Mouse (Mus musculus) spleen, embryonic (tissue): ENCODE measurements at regions not wholly inside any gene's neighbourhood (a gene's known extent, or its start where the extent isn't known, plus 50 kb on each side); places are given as distances from the start of the nearest gene placed in this dataset.

Source experiments
- CTCF ChIA-PET: fragments of 350-600 bp; sonication (Branson Sonifier 250); formaldehyde crosslinking; loops from one replicate; lab custom pipeline; 2022; lab: Charles Lee

DNA sequence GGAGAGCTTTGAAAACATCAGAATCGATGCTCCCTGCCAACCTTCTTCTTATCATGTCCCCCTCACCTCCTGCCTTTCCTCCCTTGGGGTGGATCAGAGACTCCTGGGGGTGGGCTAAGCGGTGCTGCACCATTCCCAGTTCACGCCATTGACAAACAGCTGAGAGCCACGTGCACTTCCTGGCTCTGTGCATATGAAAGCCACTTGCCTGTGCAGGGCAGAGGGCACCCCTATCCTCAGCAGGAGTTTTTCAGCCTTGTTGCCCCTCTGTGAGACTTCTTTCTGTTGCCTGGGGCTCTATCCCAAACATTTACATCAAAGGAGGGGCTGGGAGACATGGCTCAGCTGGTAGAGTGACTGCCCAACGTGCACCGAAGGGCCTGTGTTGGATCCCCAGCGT is 531.1 kb upstream of the Tbx3 start:
- CTCF ChIA-PET: no interaction called here

DNA sequence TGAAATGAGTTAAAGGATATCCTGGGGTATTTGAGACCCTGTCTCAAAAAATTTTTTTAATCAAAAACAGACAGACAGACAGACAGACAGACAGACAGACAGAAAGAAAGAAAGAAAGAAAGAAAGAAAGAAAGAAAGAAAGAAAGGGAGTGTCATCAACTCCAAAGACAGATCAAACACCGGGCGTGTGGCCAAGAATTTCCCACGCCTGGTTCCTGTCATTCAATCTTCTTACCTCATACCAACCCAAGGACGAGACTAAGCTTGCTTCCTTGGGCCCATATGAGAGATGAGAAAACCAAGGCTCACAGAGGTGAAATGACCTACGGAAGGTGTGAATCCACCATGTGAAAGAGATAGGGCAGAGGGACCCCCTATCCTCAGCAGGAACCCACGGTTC is 530.7 kb upstream of the Tbx3 start:
- CTCF ChIA-PET: no interaction called here

DNA sequence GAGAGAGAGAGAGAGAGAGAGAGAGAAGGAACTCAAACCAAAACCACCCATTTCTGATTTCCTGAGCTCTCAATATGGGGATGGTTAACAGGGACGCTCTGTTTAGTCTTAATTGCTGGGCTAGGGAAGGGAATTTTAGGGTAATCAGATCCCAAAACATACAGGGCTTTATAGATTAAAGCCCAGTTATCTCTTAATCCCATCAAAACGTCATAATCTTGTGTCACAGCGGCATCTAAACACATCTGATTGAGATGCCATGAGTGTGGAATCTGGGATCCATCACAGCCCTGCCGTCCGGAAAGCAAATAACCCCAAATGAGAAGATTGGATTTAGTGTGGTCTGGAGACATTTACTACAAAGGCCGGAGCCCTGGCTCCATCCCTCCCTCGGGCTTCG is 527.1 kb upstream of the Tbx3 start:
- CTCF ChIA-PET: no interaction called here

DNA sequence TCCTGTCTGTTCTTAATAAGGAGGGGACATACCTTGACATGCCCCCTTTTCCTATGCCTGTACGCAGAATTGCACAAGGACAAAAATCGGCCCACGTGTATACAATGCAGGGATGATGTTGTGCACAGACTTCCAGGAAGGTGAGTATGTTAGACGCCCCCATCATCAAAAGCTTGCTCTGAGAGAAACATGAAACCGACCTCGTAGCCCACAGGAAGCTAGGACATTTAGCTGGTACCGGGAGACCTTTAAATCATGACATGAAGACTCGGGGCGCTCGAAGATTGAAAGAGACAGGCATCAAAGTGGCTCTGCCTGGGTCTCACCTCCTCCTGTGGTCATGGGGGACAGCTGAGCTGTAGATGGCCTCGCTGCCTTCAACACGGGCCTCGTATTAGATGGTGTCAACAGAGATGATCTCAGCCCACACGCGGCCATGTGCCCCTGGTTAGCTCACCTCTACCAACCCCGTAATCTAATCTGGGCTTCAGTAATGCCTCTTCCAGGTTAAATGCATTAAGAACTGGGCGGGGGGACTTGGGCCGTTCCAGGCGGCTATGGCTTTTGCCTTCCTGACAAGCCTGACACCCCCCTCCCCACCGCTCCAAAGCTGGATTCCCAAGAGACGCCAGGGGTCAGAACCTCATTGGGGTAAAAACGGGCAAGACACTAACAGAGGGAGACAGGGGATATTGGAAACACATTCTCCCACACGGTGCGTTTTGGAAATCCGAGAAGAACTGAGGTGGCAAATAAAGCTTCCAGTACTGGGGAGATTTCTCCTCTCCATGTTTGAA is 520.9 kb upstream of the Tbx3 start:
- CTCF ChIA-PET: no interaction called here

DNA sequence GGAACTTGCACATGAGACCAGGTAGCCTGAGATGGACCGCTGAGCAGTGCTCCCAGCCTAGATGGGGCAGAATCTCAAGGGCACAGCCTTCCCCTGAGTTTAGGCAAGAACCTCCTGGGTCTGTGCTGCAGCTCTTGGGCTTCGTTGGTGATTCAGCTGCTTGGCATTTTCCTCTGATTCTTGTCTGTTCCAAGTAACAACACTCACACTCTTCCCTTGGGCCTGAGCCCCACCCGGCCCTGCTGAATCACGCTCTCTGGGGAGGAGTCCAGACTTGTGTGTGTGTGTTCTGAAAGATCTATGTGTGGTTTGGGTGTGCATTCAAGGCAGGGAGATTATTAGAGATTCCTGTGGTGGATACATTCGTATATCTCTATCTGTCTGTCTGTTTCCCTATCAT is 517.4 kb upstream of the Tbx3 start:
- CTCF ChIA-PET: no interaction called here

DNA sequence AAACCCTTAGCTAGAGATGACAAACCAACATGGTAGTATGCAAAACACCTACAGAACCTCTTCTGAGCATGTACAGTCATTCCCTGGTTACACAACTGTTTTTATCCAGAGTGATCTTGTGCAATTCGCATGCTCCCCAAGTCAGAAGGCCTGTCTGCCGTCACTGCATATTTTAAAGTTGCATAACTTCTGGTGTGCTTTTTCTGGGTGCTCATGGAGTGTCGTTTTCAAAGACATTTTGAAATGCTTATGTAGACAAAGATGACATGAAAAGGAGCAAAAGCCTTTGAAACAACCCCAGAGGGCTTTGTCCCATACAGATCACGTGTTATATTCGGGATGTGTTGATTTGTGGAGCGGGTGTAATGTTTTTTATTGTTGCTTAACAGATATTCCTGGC is 513.8 kb upstream of the Tbx3 start:
- CTCF ChIA-PET: no interaction called here

DNA sequence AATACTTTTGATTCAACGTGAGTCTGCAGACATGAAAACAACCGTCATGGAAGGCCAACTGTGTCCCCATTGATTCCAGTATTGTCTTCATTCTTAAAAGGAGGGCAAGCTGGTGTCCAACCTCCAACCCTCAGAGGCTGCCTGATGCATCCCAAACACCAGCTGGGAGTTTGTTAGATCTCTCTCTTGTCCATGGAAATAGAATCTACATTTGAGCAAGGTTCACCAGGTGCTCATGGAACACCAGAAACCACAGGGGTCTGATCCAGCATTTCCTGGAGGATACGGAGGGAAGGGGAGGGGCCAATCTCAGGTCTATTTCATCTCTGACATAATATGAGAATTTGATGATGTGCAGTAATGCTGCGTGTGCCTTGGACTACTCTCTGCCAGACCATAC is 512.3 kb upstream of the Tbx3 start:
- CTCF ChIA-PET: no interaction called here

DNA sequence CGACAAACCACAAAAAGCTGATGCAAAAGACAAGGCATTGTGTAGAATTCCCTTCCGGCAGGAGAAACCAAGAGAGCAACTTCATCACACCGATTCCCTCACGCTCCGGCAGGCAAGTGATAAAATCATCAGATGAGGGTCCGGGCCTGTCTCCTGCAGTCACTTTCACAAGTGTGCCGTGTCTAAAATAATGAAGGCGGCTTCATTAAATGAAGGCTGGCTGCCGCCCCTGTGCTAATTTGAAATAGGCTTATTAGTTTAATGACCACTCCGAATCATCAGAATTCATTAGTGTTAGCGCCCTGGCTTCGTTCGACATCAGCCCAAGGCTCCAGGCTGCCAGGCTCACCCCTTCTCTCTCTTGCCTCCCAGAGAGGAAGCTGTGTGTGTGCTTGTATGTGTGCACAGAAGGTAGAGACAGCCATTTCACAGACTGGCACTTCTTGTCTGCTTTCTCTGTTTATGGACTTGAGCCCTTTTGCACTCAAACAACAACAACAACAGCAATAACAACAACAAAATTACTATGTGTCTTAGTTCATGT is 508.3 kb upstream of the Tbx3 start:
- CTCF ChIA-PET: no interaction called here

DNA sequence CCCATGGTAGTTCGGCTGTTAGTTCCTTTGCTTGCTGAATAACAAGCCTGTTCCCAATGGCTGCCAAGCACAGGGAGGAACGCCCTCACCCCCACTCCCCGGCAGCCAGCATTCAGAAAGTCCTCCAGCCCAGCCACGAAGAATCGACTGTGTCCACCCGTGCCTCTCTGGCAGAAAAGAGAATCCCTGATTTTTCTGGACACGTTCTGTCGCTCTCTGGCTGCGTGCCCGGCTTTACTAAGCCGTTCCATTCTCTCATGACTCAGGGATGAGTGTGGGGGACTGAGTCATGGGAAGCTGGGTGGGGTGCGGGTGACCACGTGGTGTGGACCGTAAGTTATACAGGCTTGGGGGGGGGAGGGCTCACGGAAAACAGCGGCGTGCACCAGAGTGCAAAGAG is 502.8 kb upstream of the Tbx3 start:
- CTCF ChIA-PET: no interaction called here

DNA sequence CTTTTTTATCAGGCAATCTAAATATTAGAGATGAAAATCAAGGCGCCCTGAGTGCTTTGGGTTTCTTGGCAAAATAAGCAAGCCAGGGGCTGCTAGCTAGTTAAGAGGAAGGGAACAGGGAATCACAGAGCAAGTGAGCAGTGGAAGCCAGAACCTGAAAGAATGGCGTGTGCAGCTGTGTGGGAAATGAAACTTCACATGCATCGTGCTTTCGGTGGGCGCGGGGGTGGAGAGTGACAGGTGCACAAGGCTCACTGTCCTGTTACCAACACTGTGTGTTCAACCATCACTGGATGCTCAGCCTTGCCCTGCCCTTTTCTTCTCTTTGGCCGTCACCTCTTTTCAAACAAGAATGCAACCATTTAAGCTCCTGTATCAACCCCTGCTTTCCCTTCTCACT is 501.2 kb upstream of the Tbx3 start:
- CTCF ChIA-PET: no interaction called here

DNA sequence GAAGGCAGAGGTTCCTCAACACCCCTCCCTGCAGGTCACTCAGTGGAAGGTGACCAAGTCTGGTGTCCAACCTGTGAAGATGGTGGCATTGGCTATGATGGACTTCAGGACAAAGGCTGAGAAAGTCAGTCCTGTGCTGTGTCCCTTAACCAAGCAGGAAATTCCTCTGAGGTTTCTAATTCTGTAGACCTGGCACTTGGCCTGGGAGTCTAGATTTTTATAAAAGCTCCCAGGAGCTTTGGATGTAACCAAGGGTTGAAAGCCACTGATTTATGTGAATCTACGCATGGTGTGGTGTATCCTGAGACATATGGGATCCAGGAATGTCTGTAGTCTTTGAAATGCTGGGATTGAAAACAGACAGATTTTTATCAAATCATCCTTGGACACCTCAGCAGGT is 498.8 kb upstream of the Tbx3 start:
- CTCF ChIA-PET: no interaction called here

DNA sequence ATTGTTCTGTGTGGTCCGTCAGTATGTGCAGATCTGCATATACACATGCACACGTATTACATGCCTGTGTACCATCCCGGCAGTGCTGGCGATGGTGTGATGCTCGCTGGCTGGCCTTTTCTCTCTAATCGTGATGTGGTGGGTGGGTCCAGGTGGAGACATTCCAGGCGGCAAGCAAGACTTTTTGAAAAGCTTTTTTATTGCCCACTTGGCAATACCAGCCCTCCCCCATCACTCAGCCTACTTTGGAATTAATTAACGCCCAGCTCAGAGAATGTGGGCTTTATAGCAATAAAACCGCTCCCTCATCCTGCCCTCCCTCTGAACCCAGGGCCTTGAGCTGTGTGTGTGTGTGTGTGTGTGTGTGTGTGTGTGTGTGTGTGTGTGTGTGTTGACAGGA is 491.7 kb upstream of the Tbx3 start:
- CTCF ChIA-PET: no interaction called here

DNA sequence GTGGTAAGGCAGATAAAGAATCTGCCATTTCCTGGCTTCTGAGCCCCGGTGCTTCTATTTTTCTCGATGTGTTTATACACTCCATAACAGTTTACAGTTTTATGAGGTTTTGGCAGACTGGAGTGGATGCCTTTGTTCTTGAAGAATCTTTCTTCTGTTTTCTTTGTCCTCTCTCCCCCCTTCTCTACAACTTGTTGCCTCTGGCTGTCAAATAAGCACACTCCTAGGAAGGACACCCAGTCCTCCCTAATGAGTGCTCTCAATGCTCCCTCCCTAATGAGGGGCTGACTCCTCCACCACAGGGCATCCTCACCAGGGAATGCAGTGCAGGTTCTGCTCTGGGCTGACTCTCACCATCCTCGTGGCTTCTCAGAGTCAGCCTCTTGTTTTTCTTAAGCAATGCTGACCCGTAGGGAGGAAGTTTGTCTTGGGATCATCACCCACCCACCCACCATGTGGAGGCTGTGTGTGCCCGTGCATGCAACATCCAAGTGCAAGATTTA is 486.9 kb upstream of the Tbx3 start:
- CTCF ChIA-PET: no interaction called here

DNA sequence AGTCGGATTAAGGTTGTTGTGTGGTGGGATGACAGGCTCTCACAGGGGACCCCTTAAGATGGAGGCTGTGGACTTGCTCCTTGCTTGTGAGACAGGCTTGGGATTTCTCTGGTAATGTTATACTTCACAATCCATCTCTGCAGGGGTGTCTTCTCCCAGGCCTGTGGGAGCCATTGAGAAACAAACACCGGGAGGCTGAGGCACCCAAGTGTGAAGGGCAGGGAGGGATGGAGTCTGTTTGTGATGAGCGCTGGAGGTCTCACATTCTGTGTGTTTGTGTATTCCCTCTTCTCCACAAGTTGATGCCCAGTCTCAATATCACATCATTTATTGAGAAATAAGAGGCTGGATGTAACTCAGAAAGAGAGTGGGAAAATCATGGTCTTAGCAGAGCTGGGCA is 483.9 kb upstream of the Tbx3 start:
- CTCF ChIA-PET: no interaction called here

DNA sequence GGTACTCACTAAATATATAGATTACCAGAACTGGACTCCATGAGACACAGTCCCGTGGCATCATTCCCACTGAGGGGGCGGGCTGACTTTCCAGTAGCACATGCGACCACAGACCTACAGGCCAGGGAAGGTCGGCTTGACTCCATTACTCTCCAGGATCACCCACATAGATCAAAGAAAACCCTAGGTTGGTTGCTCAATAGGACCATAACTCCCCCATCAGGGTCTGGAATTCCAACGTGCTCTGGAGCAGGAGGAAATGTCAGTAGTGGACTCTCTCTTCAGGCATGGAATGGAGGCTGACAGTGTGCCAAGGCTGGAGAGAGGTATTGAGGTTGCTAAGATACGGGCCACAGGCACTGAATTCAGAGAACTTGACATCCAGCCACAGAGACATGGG is 482.0 kb upstream of the Tbx3 start:
- CTCF ChIA-PET: no interaction called here

DNA sequence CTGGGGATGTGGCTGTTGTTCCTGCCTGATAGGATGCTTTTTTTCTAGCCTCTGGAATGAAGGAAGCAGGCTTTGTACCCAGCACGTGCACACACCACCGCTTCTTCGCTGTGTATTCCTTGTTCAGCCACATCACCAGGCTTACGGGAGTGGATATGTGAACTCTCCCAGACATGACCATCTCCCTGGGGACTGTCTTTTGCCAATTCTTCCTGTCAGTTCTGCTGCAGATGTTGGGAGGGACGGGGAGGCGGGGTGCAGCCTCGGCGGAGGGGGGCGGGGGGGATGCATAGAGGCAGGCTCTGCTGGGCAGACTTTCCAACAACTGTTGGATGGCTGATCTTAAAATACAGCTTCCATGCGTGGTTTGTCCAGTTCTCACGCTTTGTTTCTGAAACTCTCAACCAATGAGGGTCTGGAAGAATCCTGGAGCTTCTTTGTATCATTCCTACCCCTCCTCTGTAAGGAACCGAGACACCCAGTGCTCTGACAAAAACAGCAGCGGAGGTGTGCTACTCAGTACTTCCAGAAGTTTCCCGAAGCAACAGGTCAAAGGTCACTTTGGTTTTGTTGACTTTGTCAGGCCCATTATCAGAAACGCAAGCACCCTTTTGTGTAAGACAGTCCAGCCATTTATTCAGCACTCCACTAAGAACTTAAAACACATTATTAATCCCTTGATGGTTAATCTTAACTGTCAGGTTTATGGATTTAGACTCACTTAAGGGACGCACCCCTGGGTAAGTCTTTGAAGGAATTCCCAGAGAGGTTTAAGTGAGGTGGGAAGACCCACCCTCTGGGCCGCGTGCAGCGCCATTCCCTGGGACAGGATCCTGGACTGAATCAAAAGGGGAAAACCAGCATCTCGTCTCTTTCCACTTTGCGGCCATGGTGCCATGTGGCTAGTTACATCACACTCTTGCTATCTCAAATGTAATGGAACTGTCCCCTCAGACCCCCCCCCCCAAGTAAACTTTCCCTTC is 476.5 kb upstream of the Tbx3 start:
- CTCF ChIA-PET: interaction anchor here (0.6 kb wide), 1 partner anchor 49 kb away, joined by 7 read pairs; no protein-coding TSS in a partner anchor

DNA sequence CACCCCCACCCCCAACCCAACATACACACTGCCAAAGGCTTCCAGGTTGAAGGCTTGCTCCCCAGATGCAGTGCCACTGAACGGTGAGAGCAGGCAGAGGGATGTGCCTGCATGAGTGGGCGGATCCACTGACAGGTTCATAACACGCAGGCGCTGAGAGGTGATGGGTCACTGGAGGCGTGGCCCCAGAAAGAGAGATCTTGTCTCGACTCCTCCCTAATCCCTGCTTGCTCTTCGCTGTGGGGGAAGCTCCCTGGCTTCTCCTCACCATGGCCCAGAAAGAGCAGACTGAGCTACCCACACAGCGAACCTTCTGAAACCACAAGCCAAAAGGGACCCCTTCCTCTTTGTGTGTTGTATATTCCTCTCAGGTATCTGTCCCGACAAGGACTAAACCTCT is 470.6 kb upstream of the Tbx3 start:
- CTCF ChIA-PET: no interaction called here

DNA sequence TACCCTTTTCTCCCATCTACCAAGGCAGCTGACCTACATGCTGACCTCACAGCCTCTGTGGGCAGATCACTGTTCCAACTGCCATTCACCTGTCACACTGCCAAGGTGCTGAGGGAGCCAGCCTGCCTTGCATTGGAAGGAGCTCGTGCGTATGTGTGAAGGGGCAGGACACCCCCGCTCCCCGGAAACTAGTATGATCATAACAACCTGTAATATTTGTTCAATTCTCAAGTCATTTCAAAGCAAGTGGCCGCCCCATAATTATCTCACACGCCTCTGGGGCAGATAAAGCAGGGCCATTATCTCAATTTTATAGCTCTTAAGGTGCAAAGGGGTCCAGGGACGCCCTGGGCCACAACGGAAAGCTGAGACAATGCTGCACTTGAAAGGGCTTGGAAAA is 469.2 kb upstream of the Tbx3 start:
- CTCF ChIA-PET: no interaction called here

DNA sequence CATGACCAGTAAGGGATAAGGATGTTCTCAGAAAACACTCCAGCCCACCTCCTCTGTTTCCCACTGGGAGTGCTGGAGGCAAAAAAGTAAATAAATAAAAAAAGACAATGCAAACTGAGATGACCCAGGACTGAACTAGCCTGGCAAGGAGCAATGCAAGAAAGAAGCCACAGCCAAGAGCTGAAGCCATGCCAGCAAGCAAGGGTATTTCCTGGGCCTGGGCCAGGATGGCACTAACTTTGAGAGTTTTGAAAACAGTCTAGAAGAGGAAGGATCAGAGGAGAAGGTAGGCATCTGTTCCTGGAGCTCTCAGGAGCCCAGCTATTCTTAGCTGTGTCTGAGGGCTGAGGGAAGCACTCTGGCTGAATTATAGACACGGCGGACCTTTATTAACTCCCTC is 465.7 kb upstream of the Tbx3 start:
- CTCF ChIA-PET: no interaction called here

DNA sequence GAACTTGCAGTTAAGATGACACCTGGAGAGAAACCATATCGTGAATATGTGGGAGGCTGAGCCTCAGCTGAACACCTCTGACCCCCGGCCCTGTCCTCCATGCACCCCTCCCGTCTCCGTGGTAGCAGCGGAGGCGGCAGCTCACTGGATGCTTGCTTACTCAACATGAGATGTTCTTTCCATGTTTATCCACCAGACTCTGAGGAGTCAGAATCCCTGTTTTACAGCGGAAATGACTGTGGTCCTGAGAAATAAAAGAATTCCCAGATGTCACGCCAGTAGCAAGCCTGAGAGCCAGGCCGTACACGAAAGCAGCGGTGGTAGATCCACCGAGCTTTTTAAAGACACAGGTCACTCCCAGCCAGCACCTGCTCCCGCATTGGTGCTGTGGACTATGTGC is 462.4 kb upstream of the Tbx3 start:
- CTCF ChIA-PET: no interaction called here

DNA sequence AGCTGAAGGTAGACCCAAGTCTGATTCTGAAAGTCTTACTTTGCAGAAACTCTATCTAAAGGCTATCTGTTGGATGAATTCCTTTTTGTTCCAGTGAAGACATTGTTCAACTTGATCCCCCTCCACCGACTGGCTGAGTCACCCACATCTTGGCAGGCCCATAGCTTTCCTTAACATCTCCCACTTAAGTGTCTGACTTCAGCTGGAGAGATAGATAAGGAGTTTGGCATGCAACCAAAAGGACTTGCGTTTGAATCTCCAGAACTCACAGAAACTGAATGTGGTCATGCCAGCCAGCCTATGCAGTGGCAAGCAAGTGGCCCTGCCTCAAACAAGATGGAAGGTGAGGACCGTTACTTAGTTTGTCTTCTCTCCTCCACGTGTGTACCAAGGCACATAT is 457.3 kb upstream of the Tbx3 start:
- CTCF ChIA-PET: no interaction called here

DNA sequence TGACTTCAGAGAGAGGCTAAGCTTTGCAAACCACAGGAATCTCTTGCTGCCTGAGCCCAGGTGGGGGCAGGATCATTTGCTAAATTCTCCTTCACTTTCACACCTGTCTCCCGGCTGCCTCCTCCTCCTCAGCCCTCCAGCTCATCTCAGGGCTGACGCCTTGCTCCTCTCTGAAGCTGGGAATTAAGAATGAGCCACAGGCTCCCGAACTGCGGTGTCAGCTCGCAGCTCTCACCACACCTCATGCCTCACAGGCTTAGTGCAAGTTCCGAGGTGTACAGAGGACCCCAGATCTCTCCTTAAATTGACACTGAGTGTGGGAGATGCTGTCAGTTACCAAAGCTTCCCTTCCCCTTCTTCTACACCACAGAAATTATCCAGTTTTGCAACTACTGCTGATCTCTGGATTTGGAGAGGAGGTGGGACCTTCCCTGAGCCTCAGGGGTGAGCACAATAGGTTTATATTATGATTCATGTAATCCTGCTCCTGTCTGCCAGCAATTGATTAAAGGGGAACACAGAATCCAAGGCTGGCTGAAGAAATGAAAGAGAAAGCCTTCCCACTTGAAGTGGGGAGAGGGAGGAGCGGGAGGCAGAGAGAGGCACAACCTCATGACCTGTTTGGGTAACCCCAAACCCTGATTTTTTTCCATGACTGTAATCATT is 456.6 kb upstream of the Tbx3 start:
- CTCF ChIA-PET: no interaction called here
